Mouse (Mus musculus) thymus, adult 2 months (tissue): ENCODE data around the gene Lmln.

Experiments used
- CTCF ChIP-seq: fragments of 200-500 bp; IDR thresholded peaks from 2 replicates; pipeline ENCODE4 v1.5.1; 2012; ENCODE audit warnings: mild to moderate bottlenecking, control low read depth, low read length, moderate library complexity, borderline replicate concordance; ENCODE audit not compliant: control insufficient read depth, poor library complexity, insufficient read depth; ENCODE audit errors: extremely low read depth
- POLR2A ChIP-seq: fragments of 200-500 bp; IDR thresholded peaks from 2 replicates; pipeline ENCODE4 v1.6.1; 2012; ENCODE audit warnings: mild to moderate bottlenecking, low read length, control low read depth, moderate library complexity; ENCODE audit not compliant: control insufficient read depth, poor library complexity, insufficient read depth; ENCODE audit errors: extremely low read depth

DNA sequence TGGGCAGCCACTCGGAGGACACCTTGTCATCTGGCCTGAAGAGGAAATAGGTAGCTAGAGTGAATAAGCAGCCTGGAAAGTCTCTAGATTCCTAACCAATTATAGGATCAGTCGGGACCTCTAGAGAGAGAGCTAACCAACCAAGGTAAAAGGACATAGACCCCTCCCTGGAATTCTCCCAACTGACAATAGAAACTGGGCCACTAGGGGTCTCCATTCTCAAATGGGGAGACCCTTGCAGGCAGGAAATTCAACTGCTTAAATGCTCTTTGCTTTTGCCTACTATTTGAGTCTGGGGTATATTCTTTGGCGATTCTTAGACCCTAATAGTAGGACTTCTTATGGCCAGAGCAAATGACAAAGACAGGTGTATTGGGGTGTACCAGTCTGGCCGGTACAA is 72.8 kb downstream of the Lmln start:
- no peak for TF ChIP-seq POLR2A
- no peak for TF ChIP-seq CTCF
